Mouse (Mus musculus) brain, embryonic 14.5 days (tissue): Measurements from ENCODE around the gene Dnase2a.

ENCODE experiments used
- CTCF ChIP-seq: fragments of 200-500 bp; IDR thresholded peaks from 2 replicates; pipeline ENCODE4 v1.5.1; 2012; ENCODE audit warnings: inconsistent platforms, mild to moderate bottlenecking, moderate library complexity, borderline replicate concordance; ENCODE audit not compliant: insufficient read depth, insufficient read length; ENCODE audit errors: extremely low read depth
- POLR2A ChIP-seq: fragments of 200-500 bp; IDR thresholded peaks from 2 replicates; pipeline ENCODE4 v1.6.1; 2012; ENCODE audit warnings: mild to moderate bottlenecking, inconsistent platforms, borderline replicate concordance; ENCODE audit not compliant: poor library complexity, insufficient read depth, insufficient read length, severe bottlenecking; ENCODE audit errors: extremely low read depth

- TF ChIP-seq CTCF (no peak), POLR2A (no peak)
Observed at GRCm38 (mm10) chr8:84959811-84960210, 51.5 kb downstream of the Dnase2a start.
